Mouse (Mus musculus): ENCODE data around the gene Piga.

Piga gene

GRCm38 (mm10) chrX:164419471-164419939 is at the start of gene Piga:
Piga (plus strand) TSS chrX:164419787.
- DNase-seq (ENCODE audit: low read depth, low spot score): peak; percentile 96

DNA sequence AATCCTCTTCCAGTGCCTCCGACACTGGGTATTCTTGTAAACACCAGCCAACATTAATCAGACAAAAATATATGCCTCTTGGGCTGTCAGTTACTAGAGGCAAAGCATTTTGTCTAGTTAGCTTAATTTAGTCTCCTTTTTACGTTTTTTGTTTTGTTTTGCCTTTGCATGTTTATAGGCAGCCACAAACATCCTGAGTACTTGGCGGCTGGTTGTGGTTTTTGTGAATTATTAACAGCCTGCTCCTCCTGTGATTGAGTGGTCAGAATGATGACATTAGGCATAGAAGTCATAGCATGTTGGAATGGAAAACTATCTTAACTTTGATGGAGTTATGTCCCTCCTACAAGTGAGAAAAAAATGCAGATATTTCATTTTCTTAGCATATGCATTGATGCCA is 49.0 kb upstream of the Piga start:
- no peak for DNase-seq (ENCODE audit: low read depth, low spot score)

DNA sequence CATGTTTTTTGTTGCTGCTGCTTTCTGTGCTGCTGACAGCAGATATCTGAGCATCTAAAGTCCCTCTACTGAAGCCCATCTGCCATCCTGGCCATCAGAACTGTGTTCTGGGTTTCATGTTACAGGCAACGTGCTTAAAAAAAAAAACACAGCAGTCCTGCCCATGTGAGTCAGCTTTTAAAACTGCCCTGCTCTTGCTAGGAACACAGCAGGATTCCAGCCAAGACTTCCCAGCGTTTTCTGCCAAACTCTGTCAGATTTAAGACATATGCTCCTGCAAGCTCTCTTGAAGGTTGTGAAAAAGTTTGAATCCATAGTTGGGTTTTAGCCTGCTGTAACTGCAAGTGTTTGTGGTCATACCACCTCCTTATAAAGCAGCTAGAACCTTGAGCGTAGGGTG is 46.5 kb upstream of the Piga start, which contains the start of gene Vegfd:
TSS of gene Vegfd (plus strand) at position 298 of the 400 bp plus-strand sequence.
- no peak for DNase-seq (ENCODE audit: low read depth, low spot score)

DNA sequence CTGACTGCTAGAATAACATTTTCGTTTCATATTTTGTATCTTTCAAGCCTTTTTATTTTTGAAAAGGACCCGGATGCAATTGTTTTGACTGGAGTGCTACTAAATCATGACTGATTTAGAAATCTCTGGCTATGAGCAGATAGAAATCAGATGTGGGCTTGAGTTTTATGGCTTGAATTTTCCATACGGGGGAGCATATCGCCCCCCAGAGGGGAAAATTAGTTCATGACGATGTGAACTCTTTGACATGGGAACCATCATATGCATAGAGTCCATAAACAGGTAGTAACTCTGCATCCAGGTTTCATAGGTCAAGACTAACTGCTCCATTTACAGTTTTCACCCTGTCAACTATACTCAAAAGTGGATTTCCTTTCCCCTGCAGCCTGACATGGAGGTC is 45.0 kb upstream of the Piga start:
- no peak for DNase-seq (ENCODE audit: low read depth, low spot score)

- no peak for DNase-seq (ENCODE audit: low read depth, low spot score)
Observed at GRCm38 (mm10) chrX:164379721-164380120, 39.9 kb upstream of the Piga start.

GRCm38 (mm10) chrX:164381618-164382408 is 37.8 kb upstream of the Piga start:
- peak; percentile 84 for DNase-seq (ENCODE audit: low read depth, low spot score)

- DNase-seq (ENCODE audit: low read depth, low spot score): no peak
Observed at GRCm38 (mm10) chrX:164394091-164394490, 25.5 kb upstream of the Piga start.

DNA sequence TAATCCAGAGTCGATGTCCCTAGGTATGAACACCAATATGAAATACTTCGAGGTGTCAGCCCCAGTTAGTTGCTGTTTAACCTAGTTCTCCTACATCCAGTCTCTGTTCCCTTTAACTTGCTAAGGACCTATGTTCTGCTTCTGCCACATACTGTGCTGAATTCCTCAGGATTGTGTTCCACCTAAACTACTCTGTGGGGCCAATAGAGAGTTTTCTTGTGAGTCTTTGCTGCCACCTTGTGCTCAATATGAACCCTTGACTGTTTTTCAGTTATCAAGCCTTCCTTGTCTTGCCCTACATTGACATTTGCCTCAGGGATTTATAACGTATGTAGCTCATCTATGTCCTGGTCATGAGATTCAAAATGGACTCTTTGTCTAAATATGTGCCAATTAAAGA is 21.1 kb upstream of the Piga start:
- peak; percentile 16 for DNase-seq (ENCODE audit: low read depth, low spot score)

- no peak for DNase-seq (ENCODE audit: low read depth, low spot score)
Observed at GRCm38 (mm10) chrX:164405080-164405649, 14.4 kb upstream of the Piga start.

- DNase-seq (ENCODE audit: low read depth, low spot score): peak; percentile 39
Observed at GRCm38 (mm10) chrX:164406133-164407022, 13.2 kb upstream of the Piga start.

DNA sequence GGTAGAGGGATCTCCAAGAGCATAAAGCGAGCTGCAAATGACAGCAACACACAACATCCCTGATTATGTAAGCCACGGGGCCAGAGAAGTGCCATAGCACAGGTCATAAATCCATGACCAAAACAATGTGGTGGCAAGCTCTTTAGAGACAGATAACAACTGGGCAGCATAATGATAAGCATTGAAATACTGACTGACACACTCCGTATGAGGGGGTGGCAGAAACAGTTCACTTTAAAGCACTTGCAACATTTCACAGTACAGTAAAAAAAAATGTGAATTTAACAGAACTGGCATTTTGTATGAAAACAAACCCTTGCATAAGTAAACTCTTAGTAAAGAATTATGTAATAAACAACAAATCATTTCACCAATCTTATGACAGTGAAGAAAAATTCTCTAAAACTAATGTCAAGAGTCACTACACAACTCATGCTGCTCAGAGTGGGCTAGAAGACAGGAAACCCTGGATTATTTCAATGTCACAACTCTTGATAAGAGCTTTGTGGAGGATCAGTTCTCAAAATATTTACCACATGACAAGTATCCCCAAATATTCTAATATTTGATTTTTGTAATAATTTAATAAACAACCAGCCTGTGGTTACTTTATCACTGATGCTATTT is 11.2 kb upstream of the Piga start:
- DNase-seq (ENCODE audit: low read depth, low spot score): no peak

DNA sequence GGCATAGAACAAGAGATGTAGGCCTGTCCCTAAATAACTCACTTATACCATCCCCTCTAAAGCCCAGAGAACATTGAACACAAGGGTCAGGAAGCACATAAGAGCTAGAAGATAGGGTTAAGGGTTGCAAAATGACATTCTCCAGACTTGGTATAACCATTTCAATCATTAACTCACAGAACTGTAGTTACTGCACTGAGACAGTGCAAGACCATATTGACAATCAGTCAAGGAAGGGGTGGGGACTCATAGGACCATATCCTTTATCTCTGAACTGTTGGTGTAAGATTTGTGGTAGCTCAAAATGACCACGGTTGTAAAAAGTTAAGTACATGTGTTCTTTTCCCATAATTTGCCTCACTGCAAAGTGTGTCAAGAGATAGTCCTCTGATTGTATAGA is 9.0 kb upstream of the Piga start:
- no peak for DNase-seq (ENCODE audit: low read depth, low spot score)

GRCm38 (mm10) chrX:164416803-164417202 is 2.8 kb upstream of the Piga start:
- DNase-seq (ENCODE audit: low read depth, low spot score): no peak

GRCm38 (mm10) chrX:164418008-164418407 is 1.6 kb upstream of the Piga start:
- DNase-seq (ENCODE audit: low read depth, low spot score): no peak

GRCm38 (mm10) chrX:164419955-164420354 is 368 bp downstream of the Piga start:
- no peak for DNase-seq (ENCODE audit: low read depth, low spot score)

- DNase-seq (ENCODE audit: low read depth, low spot score): no peak
Observed at GRCm38 (mm10) chrX:164420518-164420917, 931 bp downstream of the Piga start.

GRCm38 (mm10) chrX:164424821-164425220 is 5.2 kb downstream of the Piga start:
- DNase-seq (ENCODE audit: low read depth, low spot score): no peak

DNA sequence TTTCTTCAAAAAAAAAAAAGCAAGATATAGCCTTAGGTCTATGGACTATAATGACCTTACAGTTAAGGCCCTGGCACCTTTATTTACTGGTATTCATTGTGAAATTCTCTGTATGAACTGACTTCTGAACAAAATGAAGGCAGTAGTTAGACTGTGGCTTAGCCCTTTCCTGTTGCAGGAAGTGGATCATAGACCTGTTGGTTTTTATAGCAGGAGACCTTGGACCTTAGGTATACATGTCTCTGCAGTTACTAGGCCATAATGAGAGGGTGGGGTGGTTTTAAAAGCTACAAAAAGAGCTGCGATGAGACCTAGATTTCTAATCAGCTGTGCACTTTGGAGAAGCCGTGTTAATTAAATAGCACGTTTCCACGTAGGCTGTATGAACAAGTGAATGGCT is 7.7 kb downstream of the Piga start:
- DNase-seq (ENCODE audit: low read depth, low spot score): no peak

DNA sequence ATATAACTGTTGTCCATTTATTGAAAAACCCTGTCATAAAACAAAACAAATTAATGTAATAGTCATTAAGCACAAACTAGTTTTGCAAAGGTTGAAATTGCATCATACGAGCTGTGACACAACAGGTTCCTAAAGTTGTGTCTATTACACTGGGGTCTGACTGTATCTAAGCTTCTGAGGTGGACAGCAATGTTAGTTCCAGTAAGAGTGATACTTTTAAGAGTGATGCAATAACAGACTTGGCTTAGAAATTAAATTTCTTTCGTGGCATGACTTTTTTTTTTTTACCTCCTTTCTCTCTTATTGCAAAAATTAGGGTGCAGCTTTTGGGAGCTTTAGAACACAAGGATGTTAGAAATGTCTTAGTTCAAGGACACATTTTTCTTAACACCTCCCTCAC is 8.6 kb downstream of the Piga start:
- DNase-seq (ENCODE audit: low read depth, low spot score): no peak

DNA sequence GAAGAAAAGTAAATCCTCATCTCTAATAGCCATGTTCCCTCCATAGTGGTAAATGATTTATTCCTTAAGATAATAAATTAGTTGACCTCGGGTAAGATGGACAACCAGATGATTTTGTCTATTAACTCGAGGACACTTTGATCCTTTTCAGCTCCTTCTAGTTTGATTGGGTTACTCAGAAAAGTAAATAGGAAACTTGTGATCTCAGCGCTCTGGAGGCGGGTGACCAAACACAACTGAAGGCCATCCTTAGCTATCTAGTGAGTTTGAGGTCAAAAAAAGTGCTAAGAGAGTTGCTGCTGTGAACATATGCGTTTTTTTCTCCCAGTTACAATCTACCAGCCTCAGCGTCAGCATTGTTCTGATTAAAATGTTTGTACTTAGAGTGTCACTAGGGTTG is 11.0 kb downstream of the Piga start:
- no peak for DNase-seq (ENCODE audit: low read depth, low spot score)

DNA sequence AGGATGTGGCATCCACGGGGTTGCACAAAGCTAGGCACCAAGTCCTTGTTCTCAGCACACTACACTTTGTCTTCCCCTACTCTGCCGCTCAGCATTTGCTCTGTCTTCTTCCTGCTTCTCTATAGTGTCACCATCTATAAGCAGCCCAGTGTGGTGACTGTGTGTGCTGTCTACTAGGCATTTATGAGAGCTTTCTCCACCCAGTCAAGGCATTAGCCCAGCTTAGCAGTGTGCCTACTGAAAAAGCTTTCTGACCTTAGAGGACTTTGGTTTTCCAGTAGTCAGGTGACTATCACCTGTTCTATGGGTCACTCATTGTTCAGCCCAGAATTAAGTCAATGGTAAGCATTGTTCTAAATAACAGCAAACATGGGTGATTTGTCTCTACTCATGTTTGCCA is 11.5 kb downstream of the Piga start:
- DNase-seq (ENCODE audit: low read depth, low spot score): no peak

- no peak for DNase-seq (ENCODE audit: low read depth, low spot score)
Observed at GRCm38 (mm10) chrX:164431541-164431940, 12.0 kb downstream of the Piga start.

Measured in CD4-positive helper T cell, adult 2 months (primary cell).